12 mouse cellular contexts compared by ENCODE assay signal in genomic region chr8:71130411-71131261, GRCm38 (mm10).
DNase-seq lines count a peak whose midpoint lies in the region; ATAC-seq and TF ChIP-seq lines count a peak whose summit lies in the region.
"Had no signal": no experiment of that assay in that cellular context is flagged by ENCODE, and none has a peak within 500 bp of the region (broad histone marks: within the 10 kb centered on the region; RNA-seq: fewer than 3 reads in every experiment).

No protein-coding gene starts in this region.

- H3K27me3 ChIP-seq in heart, embryonic 12.5 days (replicated peaks), result no peaks in the 10 kb centered on the region

- no peaks in the 10 kb centered on the region for H3K36me3 ChIP-seq in heart, embryonic 12.5 days

- H3K4me3 ChIP-seq in heart, embryonic 12.5 days, result no peak overlapping the region
- no peak overlapping the region for H3K4me3 ChIP-seq in left cerebral cortex, adult 2 months

- 53% methylated on average over 4 of the region's 4 CpGs for WGBS in heart, embryonic 12.5 days

- intact Hi-C loops in left cerebral cortex, adult 2 months (cut with DNase I), result loop anchor here (5.0 kb wide), 2 partner anchors 682 to 707 kb away; no protein-coding TSS in a partner anchor

- DNase-seq in heart, adult 11 months, result no peak
- DNase-seq in retina, postnatal 1 day, result peak; percentile 12
- DNase-seq in retina, embryonic 14.5 days (ENCODE audit: low spot score), result no peak
- no peak for DNase-seq in left cerebral cortex, adult 2 months (ENCODE audit: extremely low spot score in 1 of 2, low spot score in 2 of 2)
- no peak for DNase-seq in spleen, postnatal 10 days (ENCODE audit: low spot score in 2 of 2)
- DNase-seq: adrenal gland, adult 2 months; cerebellum, adult 9-11 months; kidney, postnatal 10 days had no signal

- peak; percentile 73 for ATAC-seq in heart, embryonic 12.5 days (ENCODE audit: insufficient number of reproducible peaks, low FRiP score)
- peak; percentile 50 for ATAC-seq in megakaryocyte-erythroid progenitor cell, adult 5-6 weeks (replicated peaks; ENCODE audit: low FRiP score, low TSS enrichment, poor library complexity, severe bottlenecking)
- ATAC-seq in CD4-positive, CD25-positive, alpha-beta regulatory T cell, adult 4 months, result no peak

- no peaks in the 10 kb centered on the region for H3K4me1 ChIP-seq in heart, embryonic 12.5 days (replicated peaks)

- no peak overlapping the region for H3K4me2 ChIP-seq in heart, embryonic 12.5 days

- H3K9ac ChIP-seq in heart, embryonic 12.5 days, result no peak overlapping the region
- H3K9ac ChIP-seq: liver, embryonic 14.5 days had no signal

- no peaks in the 10 kb centered on the region for H3K9me3 ChIP-seq in heart, embryonic 12.5 days (replicated peaks)

- no peak for TF ChIP-seq CTCF in left cerebral cortex, adult 2 months (IDR thresholded peaks at IDR 0.05)

- no peak overlapping the region for H3K27ac ChIP-seq in heart, embryonic 12.5 days (ENCODE audit: poor library complexity, severe bottlenecking)
- H3K27ac ChIP-seq in left cerebral cortex, adult 2 months, result no peak overlapping the region
- H3K27ac ChIP-seq: liver, embryonic 14.5 days had no signal
